Mouse (Mus musculus) thymus, postnatal 0 days (tissue): ENCODE measurements around the gene Polr3k. TPM values are rescaled to one million over a fixed set of nuclear protein-coding genes. Genes with fewer than 3 reads are reported as not detected.

Experiments used
- DNase-seq: peaks from one replicate; pipeline ENCODE4 v3.0.0-alpha.2; 2015; ENCODE audit warnings: low spot score
- polyA plus RNA-seq: library from polyadenylated mRNA; unstranded; fragments of >200 nt; fragmentation: Nextera tagmentation; extraction: Ambion mirVana; gene quantifications from 2 replicates; pipeline ENCODE4 v1.2.1, GENCODE M21; 2015

Gene Polr3k
- 79.6 and 86.3 TPM in 2 replicates for polyA plus RNA-seq

- DNase-seq, result peak; percentile 96
Measured at GRCm38 (mm10) chr2:181863791-181864535, at the start of gene Polr3k. Polr3k (plus strand) TSS chr2:181864337.

DNA sequence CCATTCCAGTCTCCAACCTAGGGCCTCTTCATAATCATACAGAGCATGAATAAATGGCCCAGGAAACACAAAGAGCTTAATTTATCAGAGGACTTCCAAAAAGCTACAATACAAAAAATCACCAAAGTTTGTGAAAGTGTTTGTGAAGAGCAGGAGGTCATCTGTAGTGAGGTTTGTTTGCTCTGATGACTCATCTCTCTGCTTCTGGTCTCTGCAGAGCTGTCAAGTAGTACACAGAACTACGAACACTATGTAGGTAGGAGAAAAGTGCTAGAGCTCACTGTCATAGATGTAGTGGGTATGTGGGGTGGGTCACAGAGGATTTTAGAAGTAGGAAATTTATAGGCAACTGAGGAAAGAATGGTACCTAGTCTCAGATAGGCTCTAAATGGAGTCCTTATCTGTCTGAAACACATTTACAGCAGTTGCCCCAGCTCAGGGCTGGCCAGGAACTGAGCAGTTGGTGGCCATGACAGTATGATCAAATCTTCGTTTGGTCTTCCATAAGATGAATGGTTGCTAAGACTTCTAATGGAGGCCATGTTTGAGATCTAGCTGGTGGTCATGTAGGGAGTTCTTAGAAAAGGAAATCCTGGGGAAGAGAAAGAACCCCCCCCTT lies 35.0 kb upstream of the Polr3k start:
- no peak for DNase-seq

- no peak for DNase-seq
Measured at GRCm38 (mm10) chr2:181832745-181833144, 31.4 kb upstream of the Polr3k start.

DNA sequence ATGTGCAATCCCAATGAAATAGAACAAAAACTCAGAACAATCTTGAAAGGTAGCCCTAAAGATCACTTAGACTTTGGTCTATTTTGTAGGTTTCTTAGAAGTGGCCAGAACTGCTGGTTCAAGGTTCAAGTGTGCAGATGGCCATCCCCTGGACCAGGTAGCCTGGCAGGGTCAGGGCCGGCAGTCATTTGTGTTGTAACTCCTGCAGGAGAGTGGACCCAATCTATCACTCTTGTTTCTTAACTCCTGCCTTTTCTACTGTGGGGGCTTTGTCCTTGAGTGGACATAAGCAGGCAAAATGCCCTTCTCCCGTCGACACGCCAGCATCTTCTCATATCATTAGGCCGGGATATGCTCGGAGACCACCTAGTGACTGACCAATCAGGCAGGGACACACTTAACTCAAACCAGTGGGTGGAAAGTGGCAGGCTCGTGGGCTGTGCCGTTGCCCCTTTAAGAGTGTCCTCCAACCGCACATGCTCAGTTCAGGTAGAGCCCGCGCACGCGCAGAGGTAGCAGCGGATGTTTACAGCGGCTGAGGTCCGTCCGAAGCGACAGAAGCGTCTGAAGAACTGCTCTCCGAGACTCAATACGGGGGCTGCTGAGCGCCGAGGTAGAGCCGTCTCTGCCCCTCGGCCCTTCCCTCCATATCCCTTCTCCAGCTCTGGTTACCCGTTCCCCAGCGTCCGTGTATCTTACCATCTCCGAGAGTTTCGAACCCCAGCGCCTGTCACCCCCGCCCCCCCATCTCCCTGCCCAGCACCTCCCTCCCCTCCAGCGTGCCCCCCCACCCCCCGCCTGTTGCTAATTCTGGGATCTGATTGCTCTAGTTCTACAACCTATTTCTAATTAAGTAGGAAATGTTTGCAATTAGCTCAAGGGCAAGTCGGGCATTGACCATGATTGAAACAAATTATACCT lies 26.5 kb upstream of the Polr3k start, which contains the start of gene Pcmtd2:
Pcmtd2 (plus strand) TSS at position 483 of the 921 bp plus-strand sequence.
- DNase-seq, result peak; percentile 94

DNA sequence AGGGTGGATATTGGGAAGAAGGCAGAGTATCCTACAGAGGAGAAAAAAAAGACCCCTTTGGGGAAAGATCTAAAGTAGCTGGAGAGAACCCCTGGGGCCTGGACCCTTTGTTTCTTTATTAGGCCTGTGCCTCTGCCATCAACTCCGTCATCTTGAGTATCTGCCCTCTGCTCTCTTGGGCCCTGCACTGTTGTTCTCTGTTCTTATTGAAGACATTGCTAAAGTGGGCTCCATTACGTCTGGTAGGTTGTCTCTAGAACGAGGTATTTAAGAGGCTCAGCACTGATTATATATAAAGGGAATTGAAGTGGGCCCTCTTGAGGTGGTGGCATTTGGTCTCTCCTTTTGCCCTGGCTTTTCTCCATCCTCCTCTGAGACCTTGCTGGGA lies 25.9 kb upstream of the Polr3k start:
- peak; percentile 22 for DNase-seq

GRCm38 (mm10) chr2:181845709-181846394 lies 18.3 kb upstream of the Polr3k start:
- no peak for DNase-seq

DNA sequence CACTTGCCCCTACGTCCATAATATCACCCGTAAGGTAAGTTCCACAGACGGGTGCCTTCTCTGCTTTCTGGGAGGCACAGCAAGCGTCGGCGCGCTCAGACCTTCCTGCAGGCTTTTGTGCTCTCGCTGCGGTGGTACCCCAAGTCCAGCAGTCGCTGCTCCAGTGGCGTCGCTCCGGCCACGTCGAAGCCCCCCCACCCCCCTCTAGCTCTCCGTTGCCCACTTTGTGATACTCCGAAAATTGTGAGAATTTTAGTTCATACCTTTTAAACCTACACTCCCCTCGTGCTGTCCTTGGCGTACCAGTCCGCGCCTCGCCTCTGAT lies 361 bp downstream of the Polr3k start:
- no peak for DNase-seq

GRCm38 (mm10) chr2:181866931-181867330 lies 2.8 kb downstream of the Polr3k start:
- peak; percentile 60 for DNase-seq

DNA sequence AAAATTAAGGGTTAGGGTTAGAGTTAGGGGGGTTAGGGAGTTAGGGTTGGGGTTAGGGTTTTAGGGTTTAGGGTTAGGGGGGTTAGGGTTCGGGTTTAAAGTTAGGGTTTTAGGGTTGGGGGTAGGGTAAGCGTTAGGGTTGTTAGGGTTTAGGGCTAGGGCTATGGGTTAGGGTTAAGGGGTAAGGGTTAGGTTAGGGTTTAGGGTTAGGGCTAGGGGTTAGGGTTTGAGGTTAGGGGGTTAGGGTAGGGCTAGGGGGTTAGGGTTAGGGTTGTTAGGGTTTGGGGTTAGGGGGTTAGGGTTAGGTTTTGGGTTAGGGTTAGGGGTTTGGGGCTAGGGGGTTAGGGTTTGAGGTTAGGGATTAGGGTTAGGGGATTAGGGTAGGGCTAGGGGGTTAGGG lies 6.9 kb downstream of the Polr3k start:
- DNase-seq, result no peak

GRCm38 (mm10) chr2:181878903-181879302 lies 14.8 kb downstream of the Polr3k start:
- DNase-seq, result no peak

GRCm38 (mm10) chr2:181883022-181883749 lies 19.0 kb downstream of the Polr3k start:
- no peak for DNase-seq

GRCm38 (mm10) chr2:181917861-181918260 lies 53.7 kb downstream of the Polr3k start:
- DNase-seq, result peak; percentile 64

DNA sequence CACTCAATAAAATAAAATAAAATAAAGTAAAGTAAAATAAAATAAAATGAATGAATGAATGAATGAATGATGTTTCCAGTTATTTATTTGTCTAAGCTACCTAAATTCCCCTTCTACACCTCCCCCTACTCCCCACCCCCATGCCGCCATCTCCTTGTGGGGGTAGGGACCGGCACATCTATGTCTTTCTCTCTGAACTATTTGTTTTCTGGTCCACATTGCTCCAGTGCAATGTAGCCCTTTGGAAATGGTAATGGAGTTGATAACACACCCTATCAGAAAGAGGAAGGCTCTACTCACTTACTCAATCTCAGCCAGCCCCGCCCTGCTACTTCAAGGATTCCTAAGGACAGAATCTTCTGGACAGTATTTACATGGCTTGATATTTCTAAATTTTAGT lies 54.4 kb downstream of the Polr3k start:
- DNase-seq, result peak; percentile 42

Other genes starting within 250 kb of the Polr3k start
- gene Gm29797, start 207.3 kb upstream of the Polr3k start, polyA plus RNA-seq, result 0.18 and 0.44 TPM in 2 replicates
- 13.9 and 14.1 TPM in 2 replicates for gene Sox18, start 192.7 kb upstream of the Polr3k start, polyA plus RNA-seq
- 8.5 and 9.8 TPM in 2 replicates for gene Tcea2, start 184.0 kb upstream of the Polr3k start, polyA plus RNA-seq
- gene Rgs19, start 170.4 kb upstream of the Polr3k start, polyA plus RNA-seq, result 80.7 and 97.8 TPM in 2 replicates
- gene Lkaaear1, start 165.9 kb upstream of the Polr3k start, polyA plus RNA-seq, result not detected in 2 replicates
- 0.12 and 0.14 TPM in 2 replicates for gene Oprl1, start 149.3 kb upstream of the Polr3k start, polyA plus RNA-seq
- gene Myt1, start 101.0 kb upstream of the Polr3k start, polyA plus RNA-seq, result not detected in 2 replicates
- gene Pcmtd2, start 26.5 kb upstream of the Polr3k start, polyA plus RNA-seq, result 42.0 and 52.9 TPM in 2 replicates
- not detected in 2 replicates for gene Gm14496, start 126.8 kb downstream of the Polr3k start, polyA plus RNA-seq